Mouse (Mus musculus): ENCODE results near the gene Cend1.

GRCm38 (mm10) chr7:141458661-141459060, 29.4 kb upstream of the Cend1 start:
- TF ChIP-seq CTCF (IDR thresholded peaks at IDR 0.05; ENCODE audit: low read depth, low read length): no peak
- no peak for TF ChIP-seq POLR2A (IDR thresholded peaks at IDR 0.05; ENCODE audit: extremely low read depth, insufficient read depth, low read length)

Measured in liver, adult 2 months (tissue).